Mouse (Mus musculus) lung, postnatal 0 days (tissue): ENCODE measurements around the gene Golga2. TPM values are rescaled to one million over a fixed set of nuclear protein-coding genes. Genes with fewer than 3 reads are reported as not detected.

Experiments
- ATAC-seq: fragments of 200-750 bp; cut with Nextera tagmentation; 2 replicates; pipeline ENCODE4 v1.8.0; 2017; ENCODE audit warnings: moderate library complexity
- DNase-seq: peaks from one replicate; pipeline ENCODE4 v3.0.0-alpha.2; 2016; ENCODE audit warnings: low spot score
- H3K27ac ChIP-seq: fragments of 300-500 bp; sonication (generic); 2 replicates; pipeline ENCODE4 v1.5.1; 2014; ENCODE audit warnings: antibody characterized with exemption, mild to moderate bottlenecking, low read length, mixed read lengths
- H3K27me3 ChIP-seq: fragments of 300-500 bp; sonication (generic); replicated peaks from 2 replicates; pipeline ENCODE4 v1.6.1; 2014; ENCODE audit warnings: low read length, mixed read lengths; ENCODE audit not compliant: insufficient read depth
- H3K36me3 ChIP-seq: fragments of 300-500 bp; sonication (generic); 2 replicates; pipeline ENCODE4 v1.6.1; 2014; ENCODE audit warnings: low read length, mixed read lengths; ENCODE audit not compliant: insufficient read depth
- H3K4me1 ChIP-seq: fragments of 300-500 bp; sonication (generic); 2 replicates; pipeline ENCODE4 v1.6.1; 2014; ENCODE audit warnings: antibody characterized with exemption, low read depth, low read length, mixed read lengths; ENCODE audit not compliant: insufficient read depth
- H3K4me2 ChIP-seq: fragments of 300-500 bp; sonication (generic); replicated peaks from 2 replicates; pipeline ENCODE4 v1.6.1; 2014; ENCODE audit warnings: low read depth, mild to moderate bottlenecking, low read length, moderate library complexity, mixed read lengths
- H3K4me3 ChIP-seq: fragments of 300-500 bp; sonication (generic); 2 replicates; pipeline ENCODE4 v1.5.1; 2014; ENCODE audit warnings: low read depth, low read length
- H3K9ac ChIP-seq: fragments of 300-500 bp; sonication (generic); replicated peaks from 2 replicates; pipeline ENCODE4 v1.6.1; 2014; ENCODE audit warnings: low read depth, mild to moderate bottlenecking
- H3K9me3 ChIP-seq: fragments of 300-500 bp; sonication (generic); 2 replicates; pipeline ENCODE4 v1.6.1; 2016; ENCODE audit warnings: low read length, mixed read lengths
- CTCF ChIP-seq: IDR thresholded peaks from 2 replicates; pipeline ENCODE4 v1.5.1; 2016; ENCODE audit warnings: antibody characterized with exemption, mild to moderate bottlenecking
- EP300 ChIP-seq: IDR thresholded peaks from 2 replicates; pipeline ENCODE4 v1.6.1; 2016; ENCODE audit warnings: antibody characterized with exemption, mild to moderate bottlenecking, control low read depth
- WGBS: fragments of 180-500 bp; shearing (Covaris S2); extraction: QIAGEN DNeasy Blood & Tissue Kit; methylation state at CpG from one replicate; pipeline ENCODE4 v1.1.7; 2014; 5-methylcytosine and 5-hydroxymethylcytosine counted together
- polyA plus RNA-seq: library from polyadenylated mRNA; unstranded; fragments of >200 nt; fragmentation: Nextera tagmentation; extraction: Ambion mirVana; gene quantifications from 2 replicates; pipeline ENCODE4 v1.2.1, GENCODE M21; 2015

The Golga2 gene
- polyA plus RNA-seq, 1 experiment from 2014 or later = 20.0 TPM

DNA sequence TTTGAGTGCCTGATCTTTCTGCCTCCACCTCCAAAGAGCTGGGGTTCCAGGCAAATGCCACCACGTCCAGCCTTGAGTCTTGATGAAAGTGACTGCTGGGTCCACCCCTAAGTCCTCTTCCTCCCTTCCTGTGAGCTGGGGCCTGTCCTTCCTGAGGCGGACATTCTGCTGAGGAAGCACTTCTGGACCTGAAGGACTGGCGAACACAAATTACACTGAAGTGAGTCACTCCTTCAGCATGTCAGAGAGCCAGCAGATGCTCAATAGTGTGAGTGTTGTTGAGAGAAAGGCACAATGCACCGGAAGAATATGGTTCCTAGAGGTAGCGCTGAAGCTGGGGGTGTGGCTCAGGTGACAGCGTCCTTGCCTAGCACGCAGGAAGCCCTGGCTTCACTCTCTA lies 38.2 kb downstream of the Golga2 start:
- WGBS = 14% methylated on average over 7 of the region's 7 CpGs
- Histone ChIP-seq H3K4me3 (no peak overlapping the region), H3K4me1 (0 out of 2 replicates have a peak, but pooled peaks cover 4% of the 10 kb centered on the region), H3K27me3 (no peaks in the 10 kb centered on the region), H3K9me3 (no peaks in the 10 kb centered on the region), H3K27ac (peak overlapping the region; percentile 51), H3K36me3 (no peaks in the 10 kb centered on the region), H3K9ac (no peak overlapping the region), H3K4me2 (no peak overlapping the region)
- ATAC-seq (peak; percentile 79), DNase-seq (peak; percentile 85)
- no peak for TF ChIP-seq EP300
- no peak for TF ChIP-seq CTCF

DNA sequence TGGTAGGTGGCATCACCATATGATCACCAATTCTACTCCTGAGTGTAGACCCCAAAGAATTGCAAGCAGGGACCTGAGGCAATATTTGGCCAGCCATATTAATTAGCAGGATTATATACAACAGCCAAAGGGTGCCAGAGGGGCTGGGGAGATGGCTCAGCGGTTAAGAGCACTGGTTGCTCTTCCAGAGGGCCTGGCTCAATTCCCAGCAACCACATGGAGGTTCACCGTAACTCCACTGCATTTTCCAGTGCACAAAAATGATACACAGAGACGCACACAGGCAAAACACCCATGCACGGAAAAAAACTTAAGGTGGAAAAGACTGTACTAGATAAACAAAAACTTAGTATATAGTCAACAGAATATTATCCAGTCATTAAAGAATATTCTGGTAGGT lies 40.0 kb downstream of the Golga2 start:
- Histone ChIP-seq H3K27me3 (no peaks in the 10 kb centered on the region), H3K4me1 (0 out of 2 replicates have a peak, but pooled peaks cover 4% of the 10 kb centered on the region), H3K27ac (no peak overlapping the region), H3K9me3 (no peaks in the 10 kb centered on the region), H3K9ac (no peak overlapping the region), H3K36me3 (no peaks in the 10 kb centered on the region), H3K4me2 (no peak overlapping the region), H3K4me3 (no peak overlapping the region)
- WGBS = 63% methylated on average over 4 of the region's 4 CpGs
- no peak for TF ChIP-seq CTCF
- TF ChIP-seq EP300 = no peak
- DNase-seq (no peak), ATAC-seq (no peak)

DNA sequence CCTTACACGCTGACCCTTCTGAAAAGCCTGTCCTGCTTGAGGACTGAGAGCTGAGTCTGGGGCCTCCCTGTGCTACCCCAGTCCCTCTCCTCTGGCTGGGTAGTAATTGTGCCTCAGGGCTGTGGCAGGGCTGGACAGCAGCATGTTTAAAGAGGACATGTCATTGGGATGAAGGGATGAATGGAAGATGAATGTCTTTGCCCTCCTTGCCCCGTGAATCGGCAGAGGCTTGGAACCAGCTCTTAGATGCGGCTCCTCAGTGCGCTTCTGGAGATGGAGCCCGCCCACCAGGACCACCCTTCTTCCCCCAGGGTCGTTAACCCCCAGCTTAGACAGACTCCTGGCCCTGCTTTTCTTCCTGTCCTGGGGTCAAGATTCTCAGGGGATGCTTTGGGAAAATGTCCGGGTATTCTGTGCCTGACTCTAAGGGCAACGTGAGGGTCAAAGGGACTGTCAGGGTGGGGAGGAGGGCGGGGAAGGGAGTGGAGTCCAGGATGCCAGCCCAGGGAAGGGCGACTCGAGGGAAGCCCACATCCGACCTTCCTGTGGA lies 41.8 kb downstream of the Golga2 start:
- Histone ChIP-seq H3K9me3 (no peaks in the 10 kb centered on the region), H3K27ac (no peak overlapping the region), H3K4me1 (0 out of 2 replicates have a peak, but pooled peaks cover 4% of the 10 kb centered on the region), H3K9ac (no peak overlapping the region), H3K4me2 (no peak overlapping the region), H3K27me3 (no peaks in the 10 kb centered on the region), H3K36me3 (no peaks in the 10 kb centered on the region), H3K4me3 (no peak overlapping the region)
- TF ChIP-seq CTCF = no peak
- no peak for TF ChIP-seq EP300
- 43% methylated on average over 13 of the region's 13 CpGs for WGBS
- ATAC-seq (no peak), DNase-seq (no peak)

DNA sequence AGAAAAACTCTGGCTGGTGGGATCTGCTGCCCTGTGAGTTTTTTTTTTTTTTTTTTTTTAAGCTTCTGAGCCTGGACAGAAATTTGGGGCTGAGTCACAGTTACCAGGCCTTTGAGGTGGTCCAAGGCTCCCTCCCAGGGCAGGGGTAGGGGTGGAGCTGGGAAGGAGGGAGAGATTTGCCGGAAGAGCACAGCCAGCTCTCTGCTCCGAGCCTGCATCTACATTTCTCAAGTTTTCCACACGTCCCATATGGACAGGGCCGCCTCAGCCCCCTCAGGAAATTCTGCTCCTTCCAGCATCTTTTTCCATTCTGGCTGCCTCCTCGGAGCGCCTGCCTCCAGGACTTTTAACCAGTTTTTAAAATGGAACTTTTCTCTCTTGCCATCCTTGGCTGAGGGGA lies 42.3 kb downstream of the Golga2 start:
- Histone ChIP-seq H3K4me2 (no peak overlapping the region), H3K9ac (no peak overlapping the region), H3K4me1 (0 out of 2 replicates have a peak, but pooled peaks cover 4% of the 10 kb centered on the region), H3K9me3 (no peaks in the 10 kb centered on the region), H3K4me3 (no peak overlapping the region), H3K27me3 (no peaks in the 10 kb centered on the region), H3K36me3 (no peaks in the 10 kb centered on the region), H3K27ac (no peak overlapping the region)
- TF ChIP-seq EP300 (no peak), CTCF (no peak)
- WGBS = 50% methylated on average over 6 of the region's 6 CpGs
- ATAC-seq (no peak), DNase-seq (no peak)

DNA sequence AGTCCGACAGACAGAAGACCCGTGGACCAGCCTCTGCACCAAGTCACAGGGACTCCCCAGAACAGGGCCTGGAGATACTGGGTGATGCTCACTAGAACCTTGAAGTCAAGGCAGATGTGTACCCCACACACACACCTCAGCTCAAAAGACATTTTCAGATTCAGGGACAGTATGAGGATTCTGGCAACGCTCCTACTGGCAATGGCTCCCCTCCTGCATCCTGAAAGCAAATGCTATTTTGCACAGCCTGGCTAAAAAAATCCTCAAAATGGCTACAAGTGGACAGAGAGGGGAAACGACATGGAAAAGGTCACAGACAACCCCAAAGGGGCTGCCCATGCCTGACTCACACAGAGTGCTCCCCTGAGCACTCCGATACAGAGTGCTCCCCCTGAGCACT lies 45.0 kb downstream of the Golga2 start:
- ATAC-seq (no peak), DNase-seq (no peak)
- H3K36me3 ChIP-seq = no peaks in the 10 kb centered on the region
- no peak overlapping the region for H3K4me3 ChIP-seq
- 84% methylated on average over 5 of the region's 5 CpGs for WGBS
- no peak overlapping the region for H3K4me2 ChIP-seq
- H3K4me1 ChIP-seq = no peaks in the 10 kb centered on the region
- H3K27me3 ChIP-seq = no peaks in the 10 kb centered on the region
- TF ChIP-seq CTCF = no peak
- TF ChIP-seq EP300 = no peak
- no peak overlapping the region for H3K9ac ChIP-seq
- no peaks in the 10 kb centered on the region for H3K9me3 ChIP-seq
- H3K27ac ChIP-seq = no peak overlapping the region

DNA sequence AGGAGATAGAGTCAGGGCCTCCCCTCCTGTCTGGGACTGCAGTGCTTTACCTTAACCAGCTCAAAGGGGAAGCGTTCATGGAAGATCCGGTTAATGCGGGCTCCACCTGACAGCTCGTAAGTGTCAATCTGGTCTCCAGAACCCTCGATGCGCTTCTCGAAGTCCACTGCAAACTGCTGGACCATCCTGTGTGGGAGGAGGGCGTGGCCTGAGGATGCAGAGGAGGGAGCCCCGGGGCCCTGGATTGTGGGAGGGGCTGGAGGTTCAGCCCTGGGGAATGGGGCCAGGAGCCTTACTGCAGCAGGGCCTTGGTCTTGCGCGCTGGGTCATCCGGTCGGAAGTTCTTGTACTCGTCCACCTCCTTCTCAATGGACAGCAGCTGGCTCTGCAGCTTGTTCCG lies 48.7 kb downstream of the Golga2 start:
- WGBS = 59% methylated on average over 15 of the region's 15 CpGs
- no peaks in the 10 kb centered on the region for H3K9me3 ChIP-seq
- H3K4me2 ChIP-seq = no peak overlapping the region
- ATAC-seq = no peak
- H3K9ac ChIP-seq = no peak overlapping the region
- H3K27ac ChIP-seq = no peak overlapping the region
- H3K36me3 ChIP-seq = no peaks in the 10 kb centered on the region
- TF ChIP-seq EP300 (no peak), CTCF (no peak)
- no peak overlapping the region for H3K4me3 ChIP-seq
- no peaks in the 10 kb centered on the region for H3K27me3 ChIP-seq
- H3K4me1 ChIP-seq = no peaks in the 10 kb centered on the region
- DNase-seq = no peak
